ENCODE assay signal across 8 mouse cellular contexts in genomic region chr1:171045079-171045465, GRCm38 (mm10). TPM values are rescaled to one million over a fixed set of nuclear protein-coding genes. Genes with fewer than 3 reads are reported as not detected.
A peak's percentile ranks its signal among the peaks of the same experiment; 100 is the strongest.
DNase-seq lines count a peak whose midpoint lies in the region; ATAC-seq and TF ChIP-seq lines count a peak whose summit lies in the region.

No protein-coding gene starts in this region.

- no peak for DNase-seq in lung, adult 2 months
- no peak for DNase-seq in lung, postnatal 25 days (ENCODE audit: low spot score)
- no peak for DNase-seq in embryonic facial prominence, embryonic 14.5 days (ENCODE audit: low spot score)
- DNase-seq in frontal cortex, postnatal 25 days (ENCODE audit: low spot score in 2 of 2): no peak
- no peak for DNase-seq in cerebellum, adult 9-11 months
- DNase-seq in spleen, postnatal 36 days (ENCODE audit: low spot score in 2 of 2): no peak

- H3K27ac ChIP-seq in embryonic facial prominence, embryonic 14.5 days (replicated peaks; ENCODE audit: low read depth, low read length): no peak overlapping the region
- no peak overlapping the region for H3K27ac ChIP-seq in intestine, embryonic 15.5 days
- no peak overlapping the region for H3K27ac ChIP-seq in neural tube, embryonic 13.5 days (replicated peaks)

- H3K9me3 ChIP-seq in embryonic facial prominence, embryonic 14.5 days (ENCODE audit: control insufficient read depth, low read length): no peaks in the 10 kb centered on the region
- no peaks in the 10 kb centered on the region for H3K9me3 ChIP-seq in intestine, embryonic 15.5 days
- H3K9me3 ChIP-seq in neural tube, embryonic 13.5 days: no peaks in the 10 kb centered on the region

- H3K4me2 ChIP-seq in embryonic facial prominence, embryonic 14.5 days (ENCODE audit: low read depth, low read length): peak overlapping the region; percentile 57
- peak overlapping the region; percentile 53 for H3K4me2 ChIP-seq in intestine, embryonic 15.5 days (replicated peaks)
- H3K4me2 ChIP-seq in neural tube, embryonic 13.5 days: peak overlapping the region; percentile 51

- no peak for TF ChIP-seq CTCF in lung, adult 2 months (IDR thresholded peaks at IDR 0.05; ENCODE audit: insufficient read depth, low read length)

- ATAC-seq in embryonic facial prominence, embryonic 14.5 days (ENCODE audit: low read depth): peak; percentile 2; the same call in 1 of the 2 replicates
- ATAC-seq in intestine, embryonic 15.5 days: peak; percentile 25
- ATAC-seq in neural tube, embryonic 13.5 days (ENCODE audit: low read depth): peak; percentile 7; the same call in 1 of the 2 replicates

- H3K36me3 ChIP-seq in embryonic facial prominence, embryonic 14.5 days (ENCODE audit: control insufficient read depth, insufficient read depth, low read length): no peaks in the 10 kb centered on the region
- H3K36me3 ChIP-seq in intestine, embryonic 15.5 days: no peaks in the 10 kb centered on the region
- no peaks in the 10 kb centered on the region for H3K36me3 ChIP-seq in neural tube, embryonic 13.5 days

- 13% methylated on average over 14 of the region's 14 CpGs for WGBS in lung, adult 2 months
- 6% methylated on average over 14 of the region's 14 CpGs for whole genome bisulfite sequencing in embryonic facial prominence, embryonic 14.5 days
- WGBS in intestine, embryonic 15.5 days: 6% methylated on average over 14 of the region's 14 CpGs
- WGBS in neural tube, embryonic 13.5 days: 7% methylated on average over 14 of the region's 14 CpGs

- TF ChIP-seq POLR2A in lung, adult 2 months (IDR thresholded peaks at IDR 0.05; ENCODE audit: borderline replicate concordance, extremely low read depth, low read depth, low read length): no peak

- H3K27me3 ChIP-seq in embryonic facial prominence, embryonic 14.5 days (replicated peaks; ENCODE audit: control insufficient read depth, insufficient read depth, low read length): no peaks in the 10 kb centered on the region
- H3K27me3 ChIP-seq in intestine, embryonic 15.5 days (replicated peaks): no peaks in the 10 kb centered on the region
- no peaks in the 10 kb centered on the region for H3K27me3 ChIP-seq in neural tube, embryonic 13.5 days

- peak overlapping the region; percentile 22; the same call in 1 of the 2 replicates for H3K9ac ChIP-seq in embryonic facial prominence, embryonic 14.5 days (ENCODE audit: low read depth, low read length)
- peak overlapping the region; percentile 10; the same call in 1 of the 2 replicates for H3K9ac ChIP-seq in intestine, embryonic 15.5 days
- H3K9ac ChIP-seq in neural tube, embryonic 13.5 days: peak overlapping the region; percentile 66

- H3K4me1 ChIP-seq in lung, adult 2 months (ENCODE audit: control insufficient read depth, insufficient read depth, low read length): no peaks in the 10 kb centered on the region
- peaks cover 2% of the 10 kb centered on the region; the same call in 1 of the 2 replicates for H3K4me1 ChIP-seq in embryonic facial prominence, embryonic 14.5 days (ENCODE audit: control insufficient read depth, insufficient read depth, low read length)
- no peaks in the 10 kb centered on the region for H3K4me1 ChIP-seq in intestine, embryonic 15.5 days (replicated peaks)
- 0 out of 2 replicates have a peak, but pooled peaks cover 4% of the 10 kb centered on the region for H3K4me1 ChIP-seq in neural tube, embryonic 13.5 days (replicated peaks)

- peak overlapping the region; percentile 87 for H3K4me3 ChIP-seq in lung, adult 2 months (replicated peaks; ENCODE audit: extremely low read depth, low read depth, low read length)
- H3K4me3 ChIP-seq in embryonic facial prominence, embryonic 14.5 days (ENCODE audit: low read depth, low read length): peak overlapping the region; percentile 59
- H3K4me3 ChIP-seq in intestine, embryonic 15.5 days (replicated peaks): peak overlapping the region; percentile 59
- H3K4me3 ChIP-seq in neural tube, embryonic 13.5 days: peak overlapping the region; percentile 58

RNA-seq across cellular contexts. Expression of gene Fcgr3, which starts 19.7 kb away (rescaled TPM):
- polyA plus RNA-seq in lung, adult 2 months (2012; rRNA removed): 19.5 and 23.3 TPM in 2 replicates
- 20.5 and 25.0 TPM in 2 replicates for polyA plus RNA-seq in embryonic facial prominence, embryonic 14.5 days (2014; fragmentation: Nextera tagmentation; extraction: Ambion mirVana)
- 14.0 and 14.7 TPM in 2 replicates for polyA plus RNA-seq in intestine, embryonic 15.5 days (2015; fragmentation: Nextera tagmentation; extraction: Ambion mirVana)
- 9.0 and 10.9 TPM in 2 replicates for polyA plus RNA-seq in neural tube, embryonic 13.5 days (2015; fragmentation: Nextera tagmentation; extraction: Ambion mirVana)

RNA-seq across cellular contexts. Expression of gene Fcgr4, which starts 26.4 kb away (rescaled TPM):
- polyA plus RNA-seq in lung, adult 2 months (2012; rRNA removed): 6.8 and 7.9 TPM in 2 replicates
- 0.81 and 0.92 TPM in 2 replicates for polyA plus RNA-seq in embryonic facial prominence, embryonic 14.5 days (2014; fragmentation: Nextera tagmentation; extraction: Ambion mirVana)
- polyA plus RNA-seq in intestine, embryonic 15.5 days (2015; fragmentation: Nextera tagmentation; extraction: Ambion mirVana): 1.7 and 1.8 TPM in 2 replicates
- not detected in 2 replicates for polyA plus RNA-seq in neural tube, embryonic 13.5 days (2015; fragmentation: Nextera tagmentation; extraction: Ambion mirVana)

Comparison
In these comparisons a context has a peak if more than half of its experiments do, and no peak if none do; other contexts are left out.
1. H3K9ac ChIP-seq: peak in every context shown above with its lines; median percentile 66 in neural tube, embryonic 13.5 days; 22 in embryonic facial prominence, embryonic 14.5 days; 10 in intestine, embryonic 15.5 days.